Mouse (Mus musculus) lung, embryonic 14.5 days (tissue): ENCODE measurements around the gene Olfr395. TPM values are rescaled to one million over a fixed set of nuclear protein-coding genes. Genes with fewer than 3 reads are reported as not detected.
"Not testable (repeated sequence)": the region's sequence is repeated elsewhere in the genome, so short reads cannot be mapped to it uniquely, and the experiment has no call there.

ENCODE experiments used
- ATAC-seq: fragments of 200-750 bp; cut with Nextera tagmentation; 2 replicates; pipeline ENCODE4 v1.8.0; 2017; ENCODE audit warnings: mild to moderate bottlenecking, moderate TSS enrichment, moderate library complexity; ENCODE audit not compliant: insufficient read depth
- DNase-seq: peaks from one replicate; pipeline ENCODE4 v3.0.0-alpha.2; 2015
- H3K27ac ChIP-seq: fragments of 300-500 bp; sonication (generic); 2 replicates; pipeline ENCODE4 v1.5.1; 2014; ENCODE audit warnings: low read depth, mild to moderate bottlenecking, moderate library complexity
- H3K27me3 ChIP-seq: fragments of 300-500 bp; sonication (generic); 2 replicates; pipeline ENCODE4 v1.6.1; 2014; ENCODE audit warnings: low read length, control low read depth; ENCODE audit not compliant: insufficient read depth
- H3K36me3 ChIP-seq: fragments of 300-500 bp; sonication (generic); 2 replicates; pipeline ENCODE4 v1.6.1; 2014; ENCODE audit warnings: control low read depth; ENCODE audit not compliant: insufficient read depth
- H3K4me1 ChIP-seq: fragments of 300-500 bp; sonication (generic); 2 replicates; pipeline ENCODE4 v1.6.1; 2014; ENCODE audit warnings: antibody characterized with exemption, control low read depth; ENCODE audit not compliant: insufficient read depth
- H3K4me2 ChIP-seq: fragments of 300-500 bp; sonication (generic); 2 replicates; pipeline ENCODE4 v1.6.1; 2014; ENCODE audit warnings: mild to moderate bottlenecking
- H3K4me3 ChIP-seq: fragments of 300-500 bp; sonication (generic); 2 replicates; pipeline ENCODE4 v1.5.1; 2014; ENCODE audit warnings: low read depth, low read length
- H3K9ac ChIP-seq: fragments of 300-500 bp; sonication (generic); 2 replicates; pipeline ENCODE4 v1.6.1; 2014
- H3K9me3 ChIP-seq: fragments of 300-500 bp; sonication (generic); 2 replicates; pipeline ENCODE4 v1.6.1; 2016; ENCODE audit warnings: low read depth, low read length, control low read depth
- CTCF ChIP-seq: IDR thresholded peaks from 2 replicates; pipeline ENCODE4 v1.5.1; 2016; ENCODE audit warnings: antibody characterized with exemption, low read depth
- WGBS: fragments of 180-500 bp; shearing (Covaris S2); extraction: QIAGEN DNeasy Blood & Tissue Kit; methylation state at CpG from one replicate; pipeline ENCODE4 v1.1.7; 2014; 5-methylcytosine and 5-hydroxymethylcytosine counted together
- polyA plus RNA-seq: library from polyadenylated mRNA; unstranded; fragments of >200 nt; fragmentation: Nextera tagmentation; extraction: Ambion mirVana; gene quantifications from 2 replicates; pipeline ENCODE4 v1.2.1, GENCODE M21; 2014

The Olfr395 gene
- polyA plus RNA-seq: not detected in 2 replicates

DNA sequence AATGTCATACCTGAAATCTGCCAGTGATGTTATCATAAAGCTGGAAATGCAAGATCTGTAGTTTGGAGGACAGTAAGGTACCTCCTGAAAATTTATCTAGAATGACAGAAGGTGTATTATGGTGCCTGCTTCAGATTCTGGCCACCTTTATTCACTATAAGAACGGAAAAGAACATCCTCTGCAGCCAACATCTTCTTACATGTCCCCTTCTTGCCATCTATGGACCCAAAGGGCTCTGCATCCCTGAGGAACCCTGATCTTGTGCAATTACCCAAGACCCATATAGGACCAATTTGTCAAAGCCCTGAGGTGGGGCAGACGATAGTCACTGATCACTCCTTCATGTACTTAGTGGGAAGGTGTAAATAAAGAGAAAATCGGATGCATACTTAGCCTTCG, at the start of gene Olfr395:
Gene Olfr395, minus strand, starts transcription at position 101 of the 400 bp plus-strand sequence.
- not testable (repeated sequence) for H3K4me1 ChIP-seq, H3K27ac ChIP-seq, ATAC-seq, H3K27me3 ChIP-seq, H3K36me3 ChIP-seq, DNase-seq, H3K9ac ChIP-seq, H3K4me2 ChIP-seq, H3K4me3 ChIP-seq, H3K9me3 ChIP-seq
- 72% methylated on average over 4 of the region's 4 CpGs for WGBS

DNA sequence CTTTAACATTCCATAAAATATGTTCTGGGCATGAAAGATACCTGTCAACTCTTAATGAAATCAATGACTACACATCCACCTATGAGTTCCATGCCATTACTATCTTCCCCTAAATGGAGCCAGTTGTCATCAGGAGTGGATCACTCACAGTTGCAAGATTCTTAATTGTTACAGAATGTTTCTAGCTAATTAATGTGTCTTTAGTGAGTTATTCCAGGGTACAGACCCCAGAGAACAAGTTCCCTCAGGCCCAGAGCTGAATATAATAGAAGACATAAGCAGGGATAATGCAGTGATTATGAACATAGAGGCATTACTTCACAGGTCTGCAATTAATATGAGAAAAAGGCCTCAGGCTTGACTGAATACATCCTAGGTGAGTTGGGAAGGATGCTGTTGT, 27.3 kb upstream of the Olfr395 start, which contains the start of gene Olfr23:
Gene Olfr23, plus strand, starts transcription at position 301 of the 400 bp plus-strand sequence.
- H3K27me3 ChIP-seq: no peaks in the 10 kb centered on the region
- H3K9me3 ChIP-seq: no peaks in the 10 kb centered on the region
- H3K9ac ChIP-seq: no peak within 1 kb of the TSS
- H3K36me3 ChIP-seq: no peaks in the 10 kb centered on the region
- no peak for TF ChIP-seq CTCF
- no peaks in the 10 kb centered on the region for H3K4me1 ChIP-seq
- H3K4me3 ChIP-seq: no peak within 1 kb of the TSS
- no peak within 1 kb of the TSS for H3K4me2 ChIP-seq
- ATAC-seq (no peak), DNase-seq (no peak)
- H3K27ac ChIP-seq: no peak within 1 kb of the TSS

DNA sequence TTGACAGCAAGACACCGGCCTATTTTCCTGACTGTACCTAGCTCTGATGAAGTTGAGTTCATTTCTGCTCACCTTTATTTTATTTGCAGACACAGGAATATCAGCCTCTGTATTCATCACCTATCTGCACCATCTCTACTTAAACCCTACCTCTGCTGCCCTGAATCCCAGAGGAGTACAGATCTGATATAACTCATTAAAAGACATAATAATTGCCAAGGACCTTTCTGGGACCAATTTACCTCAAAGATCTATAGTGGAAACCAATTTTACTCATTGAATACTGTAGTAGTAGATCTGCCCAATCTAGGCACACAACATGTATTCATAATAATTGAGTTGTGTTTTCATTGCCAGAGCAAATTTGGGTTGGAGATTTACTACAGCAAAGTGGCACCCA, 18.4 kb downstream of the Olfr395 start, which contains the start of gene Olfr394:
Gene Olfr394, minus strand, starts transcription at position 101 of the 400 bp plus-strand sequence.
- Histone ChIP-seq H3K27ac (no peak within 1 kb of the TSS), H3K36me3 (no peaks in the 10 kb centered on the region), H3K27me3 (no peaks in the 10 kb centered on the region), H3K9ac (no peak within 1 kb of the TSS), H3K4me2 (no peak within 1 kb of the TSS), H3K9me3 (no peaks in the 10 kb centered on the region; the same call in 1 of the 2 replicates), H3K4me3 (no peak within 1 kb of the TSS), H3K4me1 (no peaks in the 10 kb centered on the region)
- no peak for TF ChIP-seq CTCF
- WGBS: 76% methylated on average over 1 of the region's 1 CpGs
- ATAC-seq (no peak), DNase-seq (no peak)

Other genes starting within 250 kb of the Olfr395 start
- not detected in 2 replicates for gene Zfp735, start 220.5 kb downstream of the Olfr395 start, polyA plus RNA-seq
- not detected in 2 replicates for gene Olfr389, start 128.6 kb downstream of the Olfr395 start, polyA plus RNA-seq
- gene Olfr390, start 126.3 kb downstream of the Olfr395 start, polyA plus RNA-seq: not detected in 2 replicates
- gene Olfr391-ps, start 106.2 kb downstream of the Olfr395 start, polyA plus RNA-seq: not detected in 2 replicates
- not detected in 2 replicates for gene Olfr392, start 92.2 kb downstream of the Olfr395 start, polyA plus RNA-seq
- not detected in 2 replicates for gene Olfr393, start 57.8 kb downstream of the Olfr395 start, polyA plus RNA-seq
- not detected in 2 replicates for gene Olfr394, start 18.5 kb downstream of the Olfr395 start, polyA plus RNA-seq
- not detected in 2 replicates for gene Olfr23, start 27.4 kb upstream of the Olfr395 start, polyA plus RNA-seq
- not detected in 2 replicates for gene Olfr397, start 51.5 kb upstream of the Olfr395 start, polyA plus RNA-seq
- not detected in 2 replicates for gene Olfr398, start 81.1 kb upstream of the Olfr395 start, polyA plus RNA-seq
- gene Olfr139, start 147.3 kb upstream of the Olfr395 start, polyA plus RNA-seq: not detected in 2 replicates
- gene Olfr399, start 147.3 kb upstream of the Olfr395 start, polyA plus RNA-seq: not detected in 2 replicates
- gene Zfp616, start 160.7 kb upstream of the Olfr395 start, polyA plus RNA-seq: not detected in 2 replicates
- gene Olfr401, start 204.4 kb upstream of the Olfr395 start, polyA plus RNA-seq: not detected in 2 replicates
- not detected in 2 replicates for gene Olfr402, start 244.2 kb upstream of the Olfr395 start, polyA plus RNA-seq